Mouse (Mus musculus): ENCODE measurements around the gene Thegl.

Thegl gene

GRCm38 (mm10) chr5:77052616-77053015 lies 36.8 kb downstream of the Thegl start:
- no peak for DNase-seq (ENCODE audit: low read depth, low spot score)

- DNase-seq (ENCODE audit: low read depth, low spot score) = no peak
These were observed 41.1 kb downstream of the Thegl start for GRCm38 (mm10) chr5:77056881-77057440.

GRCm38 (mm10) chr5:77060363-77060762 lies 44.5 kb downstream of the Thegl start:
- DNase-seq (ENCODE audit: low read depth, low spot score) = no peak

GRCm38 (mm10) chr5:77061372-77062038 lies 45.7 kb downstream of the Thegl start:
- no peak for DNase-seq (ENCODE audit: low read depth, low spot score)

GRCm38 (mm10) chr5:77067321-77067720 lies 51.5 kb downstream of the Thegl start:
- no peak for DNase-seq (ENCODE audit: low read depth, low spot score)

- no peak for DNase-seq (ENCODE audit: low read depth, low spot score)
These were observed 55.2 kb downstream of the Thegl start for GRCm38 (mm10) chr5:77070987-77071386.

GRCm38 (mm10) chr5:77071626-77072025 lies 55.8 kb downstream of the Thegl start:
- DNase-seq (ENCODE audit: low read depth, low spot score) = no peak

- DNase-seq (ENCODE audit: low read depth, low spot score) = no peak
These were observed 58.0 kb downstream of the Thegl start for GRCm38 (mm10) chr5:77073794-77074193.

- DNase-seq (ENCODE audit: low read depth, low spot score) = no peak
These were observed 59.1 kb downstream of the Thegl start for GRCm38 (mm10) chr5:77074914-77075313.

GRCm38 (mm10) chr5:77075951-77076350 lies 60.1 kb downstream of the Thegl start:
- DNase-seq (ENCODE audit: low read depth, low spot score) = no peak

GRCm38 (mm10) chr5:77080761-77081160 lies 64.9 kb downstream of the Thegl start:
- DNase-seq (ENCODE audit: low read depth, low spot score) = no peak

- DNase-seq (ENCODE audit: low read depth, low spot score) = no peak
These were observed 66.9 kb downstream of the Thegl start for GRCm38 (mm10) chr5:77082735-77083134.

GRCm38 (mm10) chr5:77084418-77084817 lies 68.6 kb downstream of the Thegl start:
- no peak for DNase-seq (ENCODE audit: low read depth, low spot score)

- DNase-seq (ENCODE audit: low read depth, low spot score) = no peak
These were observed 70.1 kb downstream of the Thegl start for GRCm38 (mm10) chr5:77085753-77086450.

GRCm38 (mm10) chr5:77086541-77086940 lies 70.7 kb downstream of the Thegl start:
- no peak for DNase-seq (ENCODE audit: low read depth, low spot score)

- DNase-seq (ENCODE audit: low read depth, low spot score) = no peak
These were observed 71.3 kb downstream of the Thegl start for GRCm38 (mm10) chr5:77087122-77087521.

GRCm38 (mm10) chr5:77089294-77089693 lies 73.5 kb downstream of the Thegl start:
- DNase-seq (ENCODE audit: low read depth, low spot score) = no peak

GRCm38 (mm10) chr5:77089901-77090300 lies 74.1 kb downstream of the Thegl start:
- DNase-seq (ENCODE audit: low read depth, low spot score) = no peak

GRCm38 (mm10) chr5:77090521-77091096 lies 74.8 kb downstream of the Thegl start:
- DNase-seq (ENCODE audit: low read depth, low spot score) = no peak

- DNase-seq (ENCODE audit: low read depth, low spot score) = no peak
These were observed 76.1 kb downstream of the Thegl start for GRCm38 (mm10) chr5:77091923-77092322.

GRCm38 (mm10) chr5:77092531-77092930 lies 76.7 kb downstream of the Thegl start:
- no peak for DNase-seq (ENCODE audit: low read depth, low spot score)

GRCm38 (mm10) chr5:77093961-77094360 lies 78.1 kb downstream of the Thegl start:
- DNase-seq (ENCODE audit: low read depth, low spot score) = no peak

Measured in retina, adult 2 months (tissue).